Mouse (Mus musculus): Measurements from ENCODE around the gene Ei24. TPM values are rescaled to one million over a fixed set of nuclear protein-coding genes. Genes with fewer than 3 reads are reported as not detected.

The Ei24 gene
- total and polyA plus RNA-seq, 2 experiments from 2014 or later = 94.0 to 103 TPM

DNA sequence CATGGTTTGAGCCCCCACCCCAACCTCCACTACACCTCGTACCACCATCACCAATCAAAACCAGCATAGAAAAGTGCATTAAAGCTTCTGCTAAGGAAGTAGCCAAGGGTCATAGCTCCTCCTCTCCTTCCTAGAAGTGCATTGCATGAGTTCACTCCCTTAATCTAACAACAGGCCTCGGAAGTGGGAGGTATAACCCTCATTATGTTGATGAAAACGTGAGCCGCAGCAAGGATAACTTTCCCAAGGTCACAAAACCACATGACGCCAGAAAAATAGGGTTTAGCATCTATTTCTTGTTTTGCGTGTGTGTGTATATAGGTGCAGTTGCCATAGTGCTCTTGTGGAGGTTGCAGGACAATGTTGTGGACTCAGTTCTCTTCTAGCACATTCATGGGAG lies 34.2 kb upstream of the Ei24 start:
- no peak for DNase-seq (ENCODE audit: low spot score)
- Histone ChIP-seq H3K27ac (ENCODE audit: low read depth, low read length) (no peak overlapping the region), H3K4me3 (ENCODE audit: low read depth, low read length) (no peak overlapping the region), H3K4me2 (ENCODE audit: low read depth, low read length, poor library complexity, severe bottlenecking) (no peak overlapping the region), H3K9me3 (ENCODE audit: low read length) (no peaks in the 10 kb centered on the region), H3K36me3 (ENCODE audit: insufficient read depth, low read length) (no peaks in the 10 kb centered on the region), H3K9ac (replicated peaks; ENCODE audit: low read length, poor library complexity, severe bottlenecking) (no peak overlapping the region), H3K27me3 (ENCODE audit: insufficient read depth, low read length) (no peaks in the 10 kb centered on the region), H3K4me1 (ENCODE audit: insufficient read depth, low read length) (peaks cover 5% of the 10 kb centered on the region)
- 80% methylated on average over 6 of the region's 6 CpGs for WGBS
- no peak for ATAC-seq (ENCODE audit: low FRiP score)
- TF ChIP-seq CTCF (IDR thresholded peaks at IDR 0.05) = no peak

DNA sequence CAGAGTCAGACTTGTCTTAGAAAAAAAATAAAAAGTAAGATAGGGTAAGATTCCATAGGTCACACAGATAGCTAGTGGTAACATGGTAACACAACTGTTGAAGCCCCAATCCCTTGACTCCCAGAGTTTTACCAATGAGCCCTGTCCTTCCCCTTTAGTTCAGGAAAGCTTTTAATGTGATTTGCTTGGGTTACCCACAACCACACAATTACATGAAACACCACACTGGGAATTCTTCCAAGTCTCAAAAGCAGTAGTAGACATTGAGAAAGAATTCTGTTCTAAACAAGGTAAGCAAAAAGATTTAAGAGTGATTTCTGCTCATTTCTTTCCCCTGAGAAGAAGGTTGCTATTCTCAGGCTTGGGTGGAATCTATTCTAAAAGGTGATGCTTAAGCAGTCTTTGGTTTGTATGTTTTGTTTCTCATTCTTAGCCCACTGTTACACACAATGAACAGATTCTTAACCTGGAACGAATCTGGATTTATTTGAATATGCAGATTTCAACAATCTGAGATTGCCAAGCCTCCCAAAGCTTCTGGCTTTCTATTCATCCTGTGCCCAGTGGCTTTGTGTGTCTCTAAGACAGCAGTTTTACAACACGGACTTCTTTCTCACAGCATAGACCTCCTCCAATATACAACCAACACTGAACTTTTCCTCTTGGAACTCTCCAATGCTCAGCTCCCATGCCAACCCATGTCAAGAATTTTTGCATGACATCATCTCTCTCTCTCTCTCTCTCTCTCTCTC lies 29.6 kb upstream of the Ei24 start:
- DNase-seq (ENCODE audit: low spot score) (peak; percentile 73), ATAC-seq (ENCODE audit: low FRiP score) (peak; percentile 67)
- Histone ChIP-seq H3K36me3 (ENCODE audit: insufficient read depth, low read length) (no peaks in the 10 kb centered on the region), H3K9ac (replicated peaks; ENCODE audit: low read length, poor library complexity, severe bottlenecking) (no peak overlapping the region), H3K27me3 (ENCODE audit: insufficient read depth, low read length) (no peaks in the 10 kb centered on the region), H3K4me2 (ENCODE audit: low read depth, low read length, poor library complexity, severe bottlenecking) (no peak overlapping the region), H3K4me1 (ENCODE audit: insufficient read depth, low read length) (no peaks in the 10 kb centered on the region; the same call in 1 of the 2 replicates), H3K9me3 (ENCODE audit: low read length) (no peaks in the 10 kb centered on the region), H3K4me3 (ENCODE audit: low read depth, low read length) (no peak overlapping the region), H3K27ac (ENCODE audit: low read depth, low read length) (peak overlapping the region; percentile 44; the same call in 1 of the 2 replicates)
- TF ChIP-seq CTCF (IDR thresholded peaks at IDR 0.05) = no peak
- WGBS = 33% methylated on average over 2 of the region's 2 CpGs

DNA sequence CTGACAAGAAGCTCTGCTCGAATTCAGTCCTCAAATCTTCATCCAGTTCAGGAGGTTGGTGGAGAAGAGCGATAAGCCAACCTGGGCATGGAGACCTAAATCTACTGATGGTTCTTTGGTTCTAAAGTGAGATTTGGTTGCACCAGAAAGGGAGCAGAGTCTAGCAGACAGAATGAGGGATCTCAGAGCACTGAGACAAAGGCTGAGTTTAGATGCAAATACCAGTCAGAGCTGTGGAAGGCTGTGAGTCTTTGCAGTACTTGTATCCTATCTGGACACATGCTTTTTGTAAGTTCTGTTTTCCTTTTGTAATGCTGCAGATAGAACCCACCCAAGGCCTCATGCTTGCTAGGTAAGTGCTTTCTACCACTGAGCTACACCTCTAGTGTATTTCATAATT lies 24.8 kb upstream of the Ei24 start:
- TF ChIP-seq CTCF (IDR thresholded peaks at IDR 0.05) = no peak
- 0 out of 2 replicates have a peak overlapping the region, but pooled peaks have one; percentile 25 for H3K9ac ChIP-seq (replicated peaks; ENCODE audit: low read length, poor library complexity, severe bottlenecking)
- peak; percentile 39 for ATAC-seq (ENCODE audit: low FRiP score)
- no peaks in the 10 kb centered on the region for H3K27me3 ChIP-seq (ENCODE audit: insufficient read depth, low read length)
- no peaks in the 10 kb centered on the region for H3K9me3 ChIP-seq (ENCODE audit: low read length)
- no peaks in the 10 kb centered on the region for H3K4me1 ChIP-seq (ENCODE audit: insufficient read depth, low read length)
- peak overlapping the region; percentile 26 for H3K4me3 ChIP-seq (ENCODE audit: low read depth, low read length)
- peak overlapping the region; percentile 54 for H3K4me2 ChIP-seq (ENCODE audit: low read depth, low read length, poor library complexity, severe bottlenecking)
- H3K36me3 ChIP-seq (ENCODE audit: insufficient read depth, low read length) = no peaks in the 10 kb centered on the region
- WGBS = 4% methylated on average over 2 of the region's 2 CpGs
- DNase-seq (ENCODE audit: low spot score) = no peak
- peak overlapping the region; percentile 93 for H3K27ac ChIP-seq (ENCODE audit: low read depth, low read length)

DNA sequence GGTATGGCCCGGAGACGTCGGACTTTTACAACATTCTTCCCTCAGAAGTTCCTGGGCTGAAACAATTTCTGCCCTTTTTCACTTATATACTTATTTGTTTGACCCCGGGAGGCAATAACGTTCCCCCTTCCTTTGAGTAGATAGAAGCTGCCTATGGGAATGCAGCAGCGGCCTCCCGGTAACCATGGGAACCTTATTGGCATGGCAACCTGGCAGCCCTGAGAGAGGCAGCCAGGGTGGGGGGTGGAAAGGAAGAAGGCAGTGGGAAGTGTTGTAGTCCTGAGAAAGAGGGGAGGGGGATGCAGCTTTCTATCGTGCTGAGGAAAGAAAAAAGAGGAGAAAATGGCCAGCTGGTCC lies 24.4 kb upstream of the Ei24 start, which contains the start of gene Fez1:
Gene Fez1, plus strand, starts transcription at position 221 of the 357 bp plus-strand sequence.
- peak within 1 kb of the TSS; percentile 93 for H3K27ac ChIP-seq (ENCODE audit: low read depth, low read length)
- ATAC-seq (ENCODE audit: low FRiP score) = peak; percentile 96
- DNase-seq (ENCODE audit: low spot score) = peak; percentile 97
- peak within 1 kb of the TSS; percentile 26 for H3K4me3 ChIP-seq (ENCODE audit: low read depth, low read length)
- H3K4me1 ChIP-seq (ENCODE audit: insufficient read depth, low read length) = no peaks in the 10 kb centered on the region
- 1% methylated on average over 8 of the region's 8 CpGs for WGBS
- H3K9me3 ChIP-seq (ENCODE audit: low read length) = no peaks in the 10 kb centered on the region
- H3K27me3 ChIP-seq (ENCODE audit: insufficient read depth, low read length) = no peaks in the 10 kb centered on the region
- H3K9ac ChIP-seq (replicated peaks; ENCODE audit: low read length, poor library complexity, severe bottlenecking) = 0 out of 2 replicates have a peak within 1 kb of the TSS, but pooled peaks have one; percentile 25
- H3K4me2 ChIP-seq (ENCODE audit: low read depth, low read length, poor library complexity, severe bottlenecking) = peak within 1 kb of the TSS; percentile 54
- TF ChIP-seq CTCF (IDR thresholded peaks at IDR 0.05) = no peak
- H3K36me3 ChIP-seq (ENCODE audit: insufficient read depth, low read length) = no peaks in the 10 kb centered on the region

DNA sequence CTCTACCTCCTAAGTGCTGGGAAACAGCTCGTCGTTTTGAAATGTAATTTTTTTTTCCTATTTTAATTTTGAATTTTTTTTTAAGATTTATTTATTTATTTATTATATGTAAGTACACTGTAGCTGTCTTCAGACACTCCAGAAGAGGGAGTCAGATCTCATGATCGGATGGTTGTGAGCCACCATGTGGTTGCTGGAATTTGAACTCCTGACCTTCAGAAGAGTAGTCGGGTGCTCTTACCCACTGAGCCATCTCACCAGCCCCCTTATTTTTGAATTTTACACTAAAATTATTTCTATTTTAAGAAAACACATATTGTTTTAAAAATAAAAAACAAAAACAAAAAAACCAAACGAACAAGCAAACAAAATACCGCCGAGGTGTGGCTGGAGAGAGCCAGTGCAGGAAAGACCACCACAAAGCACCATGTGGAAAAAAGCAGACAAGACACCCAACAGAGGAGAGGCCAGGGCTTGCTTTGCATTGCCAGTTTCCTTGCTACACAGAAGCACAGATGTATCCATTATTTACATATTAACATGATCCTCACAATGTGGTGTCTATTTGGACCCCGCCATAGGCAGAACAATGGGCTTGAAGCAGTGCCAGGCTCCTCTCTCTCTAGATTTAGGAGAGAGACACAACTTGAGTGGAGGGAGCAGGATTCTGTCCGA lies 23.9 kb upstream of the Ei24 start:
- Histone ChIP-seq H3K27ac (ENCODE audit: low read depth, low read length) (peak overlapping the region; percentile 93), H3K4me2 (ENCODE audit: low read depth, low read length, poor library complexity, severe bottlenecking) (peak overlapping the region; percentile 54), H3K9me3 (ENCODE audit: low read length) (no peaks in the 10 kb centered on the region), H3K36me3 (ENCODE audit: insufficient read depth, low read length) (no peaks in the 10 kb centered on the region), H3K4me3 (ENCODE audit: low read depth, low read length) (peak overlapping the region; percentile 26), H3K4me1 (ENCODE audit: insufficient read depth, low read length) (no peaks in the 10 kb centered on the region), H3K27me3 (ENCODE audit: insufficient read depth, low read length) (no peaks in the 10 kb centered on the region), H3K9ac (replicated peaks; ENCODE audit: low read length, poor library complexity, severe bottlenecking) (0 out of 2 replicates have a peak overlapping the region, but pooled peaks have one; percentile 25)
- WGBS = 14% methylated on average over 9 of the region's 9 CpGs
- ATAC-seq (ENCODE audit: low FRiP score) (peak; percentile 87), DNase-seq (ENCODE audit: low spot score) (peak; percentile 75)
- TF ChIP-seq CTCF (IDR thresholded peaks at IDR 0.05) = peak; percentile 62

DNA sequence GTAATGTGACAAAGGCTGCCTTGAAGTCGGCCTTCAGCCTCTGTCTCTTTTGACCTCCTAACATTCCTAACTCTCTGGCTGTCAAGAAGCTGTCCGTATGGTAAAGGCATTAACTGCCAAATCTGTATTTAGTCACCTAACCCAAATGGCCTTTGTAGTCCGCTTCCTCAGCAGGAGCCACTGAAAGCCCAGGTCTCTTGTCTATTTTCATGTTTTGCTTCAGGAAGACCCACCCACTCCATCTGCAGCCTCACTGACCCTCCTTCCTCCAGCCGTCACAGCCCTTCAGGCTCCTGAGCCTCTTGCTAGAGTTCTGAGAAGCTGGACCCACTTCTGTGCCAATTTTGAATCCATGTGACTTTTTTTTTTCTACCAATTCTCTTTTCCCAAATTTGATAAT lies 21.7 kb upstream of the Ei24 start:
- DNase-seq (ENCODE audit: low spot score) (no peak), ATAC-seq (ENCODE audit: low FRiP score) (no peak)
- H3K4me3 ChIP-seq (ENCODE audit: low read depth, low read length) = no peak overlapping the region
- H3K4me2 ChIP-seq (ENCODE audit: low read depth, low read length, poor library complexity, severe bottlenecking) = no peak overlapping the region
- no peaks in the 10 kb centered on the region for H3K36me3 ChIP-seq (ENCODE audit: insufficient read depth, low read length)
- no peak for TF ChIP-seq CTCF (IDR thresholded peaks at IDR 0.05)
- whole genome bisulfite sequencing = 62% methylated on average over 4 of the region's 4 CpGs
- no peaks in the 10 kb centered on the region for H3K27me3 ChIP-seq (ENCODE audit: insufficient read depth, low read length)
- no peaks in the 10 kb centered on the region for H3K4me1 ChIP-seq (ENCODE audit: insufficient read depth, low read length)
- no peaks in the 10 kb centered on the region for H3K9me3 ChIP-seq (ENCODE audit: low read length)
- H3K27ac ChIP-seq (ENCODE audit: low read depth, low read length) = no peak overlapping the region
- no peak overlapping the region for H3K9ac ChIP-seq (replicated peaks; ENCODE audit: low read length, poor library complexity, severe bottlenecking)
